23 mouse cellular contexts compared by ENCODE assay signal in genomic region chr8:80977231-80977630, GRCm38 (mm10). TPM values are rescaled to one million over a fixed set of nuclear protein-coding genes. Genes with fewer than 3 reads are reported as not detected.
DNase-seq lines count a peak whose midpoint lies in the region; ATAC-seq and TF ChIP-seq lines count a peak whose summit lies in the region.
"Had no signal": no experiment of that assay in that cellular context is flagged by ENCODE, and none has a peak within 500 bp of the region (broad histone marks: within the 10 kb centered on the region; RNA-seq: fewer than 3 reads in every experiment).

No protein-coding gene starts in this region.

- peak; percentile 60; the same call in 1 of the 2 replicates for ATAC-seq in frontal cortex, adult (ENCODE audit: low TSS enrichment)
- ATAC-seq: activated CD4-positive, CD25-positive, alpha-beta regulatory T cell, adult 4 months; CD4-positive, CD25-positive, alpha-beta regulatory T cell, adult 4 months; hindbrain, embryonic 16.5 days; intestine, embryonic 16.5 days; liver, postnatal 0 days; midbrain, embryonic 15.5 days had no signal

- H3K4me3 ChIP-seq in lung, adult 2 months (replicated peaks; ENCODE audit: extremely low read depth, low read depth, low read length): no peak overlapping the region
- H3K4me3 ChIP-seq: forebrain, embryonic 12.5 days; heart, embryonic 13.5 days; limb, embryonic 15.5 days; midbrain, embryonic 15.5 days; myocyte had no signal

- TF ChIP-seq CTCF in lung, adult 2 months (IDR thresholded peaks at IDR 0.05; ENCODE audit: insufficient read depth, low read length): no peak

- no peak for DNase-seq in frontal cortex, postnatal 10 days (ENCODE audit: low spot score in 2 of 2)
- DNase-seq in kidney, adult 9 months: peak; percentile 28
- no peak for DNase-seq in kidney, postnatal 4 days
- peak; percentile 39 for DNase-seq in lung, postnatal 36 days
- no peak for DNase-seq in lung, adult 2 months
- DNase-seq in left cerebral cortex, adult 9 months (ENCODE audit: low spot score in 2 of 2): no peak
- DNase-seq: adrenal gland, postnatal 36 days; cerebellum, adult 9-10 months; gastrocnemius, postnatal 36 days; heart, postnatal 4 days; liver, postnatal 0 days; right cerebral cortex, postnatal 14 days; thymus, postnatal 25 days had no signal

- no peak for TF ChIP-seq POLR2A in lung, adult 2 months (IDR thresholded peaks at IDR 0.05; ENCODE audit: borderline replicate concordance, extremely low read depth, low read depth, low read length)

- WGBS in lung, adult 2 months: 26% methylated on average over 1 of the region's 1 CpGs

- H3K4me1 ChIP-seq in lung, adult 2 months (ENCODE audit: control insufficient read depth, insufficient read depth, low read length): peaks cover 2% of the 10 kb centered on the region; the same call in 1 of the 2 replicates
- H3K4me1 ChIP-seq: forebrain, embryonic 12.5 days; limb, embryonic 15.5 days; midbrain, embryonic 15.5 days had no signal

RNA-seq across cellular contexts. Expression of gene Usp38, which starts 37.5 kb away (rescaled TPM):
- 8.1 and 8.8 TPM in 2 replicates for polyA plus RNA-seq in lung, adult 2 months (2012; rRNA removed)

Comparison
In these comparisons a context has a peak if more than half of its experiments do, and no peak if none do; other contexts are left out.
1. DNase-seq: peak in kidney, adult 9 months (single experiment) and lung, postnatal 36 days (single experiment); none in frontal cortex, postnatal 10 days (0 of 2), kidney, postnatal 4 days (0 of 2), lung, adult 2 months (single experiment) and left cerebral cortex, adult 9 months (0 of 2).